Mouse (Mus musculus) left cerebral cortex, adult 2 months (tissue): Measurements from ENCODE around the gene Sptbn4. TPM values are rescaled to one million over a fixed set of nuclear protein-coding genes. Genes with fewer than 3 reads are reported as not detected.

Source experiments
- DNase-seq, 2 experiments: peaks; one replicate each; pipeline ENCODE4 v3.0.0; 2021 to 2022; ENCODE audit warnings: low spot score in 2 of 2, mixed read lengths in 1 of 2; ENCODE audit errors: extremely low spot score in 1 of 2
- H3K27ac ChIP-seq: fragments of 200-600 bp; 2 replicates; pipeline ENCODE4 v1.8.1; 2022
- H3K4me3 ChIP-seq: fragments of 200-600 bp; 2 replicates; pipeline ENCODE4 v1.8.1; 2022
- CTCF ChIP-seq: fragments of 200-600 bp; IDR thresholded peaks from 2 replicates; pipeline ENCODE4 v1.8.1; 2022; ENCODE audit warnings: antibody characterized with exemption, mild to moderate bottlenecking, moderate library complexity
- intact Hi-C: fragments of 180-260 bp; cut with DNase I; formaldehyde crosslinking; loops from one replicate; pipeline ENCODE4 v1.15.1; 2025
- total RNA-seq, 2 experiments: library from RNA; stranded (reverse); gene quantifications; 2 replicates each; pipeline ENCODE4 v1.2.3; 2021

Sptbn4 gene
- total RNA-seq, 2 experiments from 2014 or later, result 153 to 162 TPM

DNA sequence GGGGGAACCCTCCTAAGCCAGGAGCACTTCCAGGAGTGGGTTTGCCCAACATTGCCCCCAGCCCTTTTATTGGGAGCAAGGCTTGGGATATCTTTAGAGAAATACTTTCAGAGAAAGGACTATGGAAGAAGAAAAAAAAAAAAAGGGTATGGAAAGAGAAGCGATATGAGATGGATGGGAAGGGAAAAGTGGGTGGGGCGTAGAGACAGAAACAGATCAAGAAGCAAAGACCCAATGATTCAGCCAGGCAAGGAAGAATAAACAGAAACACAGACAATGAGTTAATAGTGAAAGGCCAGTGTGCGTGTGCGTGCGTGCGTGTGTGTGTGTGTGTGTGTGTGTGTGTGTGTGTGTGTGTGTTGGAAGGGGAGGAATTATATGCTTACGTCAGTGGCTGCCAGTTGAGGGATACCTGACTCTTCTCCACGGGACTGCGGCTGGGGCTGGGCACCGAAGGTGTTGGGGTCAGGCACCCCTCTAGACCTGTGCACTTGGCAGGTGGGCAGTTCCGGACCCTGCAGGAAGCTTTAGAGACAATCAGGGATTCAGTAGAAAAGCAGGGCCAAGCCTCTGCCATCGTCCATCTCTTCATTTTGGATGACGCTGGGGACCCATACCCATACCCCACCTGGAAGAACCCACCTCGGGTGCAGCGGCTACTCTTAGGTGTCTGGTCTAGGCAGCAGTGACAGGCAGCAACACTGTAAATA lies 112.3 kb downstream of the Sptbn4 start:
- intact Hi-C loops, result loop anchor here (5.0 to 10.0 kb wide), 2 partner anchors 192 to 350 kb away; partner anchors contain the start of gene Zfp607b
- no peak for TF ChIP-seq CTCF

GRCm38 (mm10) chr7:27334405-27334911 lies 113.0 kb downstream of the Sptbn4 start:
- no peak for DNase-seq
- H3K27ac ChIP-seq, result no peak overlapping the region; the same call in 1 of the 2 replicates
- intact Hi-C loops, result loop anchor here (10.0 kb wide), 1 partner anchor 350 kb away; the partner anchor contains the start of gene Zfp607b
- TF ChIP-seq CTCF, result peak; percentile 16
- no peak overlapping the region for H3K4me3 ChIP-seq

More for the DNA sequence above, 112.3 kb downstream of the Sptbn4 start:
- Histone ChIP-seq H3K27ac (no peak overlapping the region), H3K4me3 (no peak overlapping the region)
- DNase-seq, result no peak

DNA sequence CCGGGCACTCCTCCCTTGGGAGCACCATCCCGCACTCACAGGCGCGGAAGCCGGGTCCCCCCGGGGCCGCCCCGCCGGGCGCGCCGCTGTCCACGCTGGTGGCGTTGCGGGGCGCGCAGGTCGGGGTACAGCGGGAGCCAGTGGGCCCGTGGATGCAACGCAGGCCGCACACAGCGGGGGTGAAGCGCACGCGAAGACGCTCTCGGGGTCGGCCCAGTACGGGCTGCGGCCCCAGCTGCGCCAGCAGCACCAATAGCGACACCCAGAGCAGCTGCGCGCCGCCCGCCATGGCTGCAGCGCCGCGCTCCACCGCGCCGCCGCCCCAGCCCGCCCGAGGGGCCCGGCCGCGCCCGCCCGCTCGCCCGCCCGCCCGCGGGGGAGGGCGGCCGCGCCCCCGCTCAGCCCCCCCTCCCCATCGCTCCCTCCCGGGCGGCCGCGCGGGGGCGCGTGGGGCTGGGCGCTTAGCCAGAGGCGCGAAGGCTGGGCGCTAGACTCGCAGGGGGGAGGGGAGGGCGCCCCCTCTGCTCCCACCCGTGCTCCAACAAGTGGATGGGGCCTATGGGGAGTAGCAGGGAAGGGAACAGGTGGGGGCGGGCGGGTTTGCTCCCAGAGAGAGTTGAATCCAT lies 114.1 kb downstream of the Sptbn4 start:
- intact Hi-C loops, result loop anchor here (10.0 kb wide), 1 partner anchor 351 kb away; the partner anchor contains the start of gene Zfp607b
- DNase-seq, result no peak
- Histone ChIP-seq H3K4me3 (peak overlapping the region; percentile 51), H3K27ac (peak overlapping the region; percentile 37)
- TF ChIP-seq CTCF, result no peak

DNA sequence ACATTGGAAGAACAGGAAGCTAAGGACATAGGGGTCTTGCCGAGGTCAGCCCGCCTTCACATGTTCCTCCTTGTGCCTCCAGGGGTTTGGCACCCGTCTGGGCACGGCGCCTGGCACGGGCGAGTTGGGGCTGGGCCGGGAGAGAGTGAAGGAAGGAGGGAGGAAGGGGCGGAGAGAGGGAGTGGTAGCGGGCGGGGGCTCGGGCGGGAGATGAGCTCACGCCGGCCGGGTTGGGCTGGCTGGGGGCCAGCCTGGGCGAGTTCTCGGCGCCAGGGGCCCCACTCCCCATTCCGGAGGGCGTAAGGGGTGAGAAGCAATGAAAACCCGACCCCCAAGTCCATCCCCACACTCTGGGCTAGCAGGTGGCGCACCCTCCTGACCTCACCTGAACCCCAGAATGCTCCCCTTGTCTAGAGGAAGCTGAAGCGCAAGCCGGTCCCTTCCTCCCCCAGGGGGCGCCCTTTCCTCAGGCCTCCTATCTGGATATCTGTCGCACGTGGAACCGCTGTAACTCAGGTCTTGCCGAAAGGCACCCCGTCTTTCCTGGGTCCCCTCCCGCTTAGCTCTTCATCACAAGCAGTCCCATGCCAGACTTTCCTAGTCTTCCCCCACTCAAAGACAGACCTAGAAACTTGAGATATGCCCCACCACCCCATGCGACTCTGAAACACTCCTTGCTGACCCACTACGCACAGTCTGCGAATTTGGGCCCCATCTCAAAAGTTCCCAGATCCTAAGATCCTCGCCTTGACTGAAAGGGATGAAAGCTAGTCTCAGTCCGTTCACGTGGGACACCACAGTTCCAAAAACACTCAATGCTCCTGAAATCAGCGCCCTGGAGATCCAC lies 114.9 kb downstream of the Sptbn4 start:
- peak overlapping the region; percentile 51 for H3K4me3 ChIP-seq
- DNase-seq, result peak; percentile 80
- H3K27ac ChIP-seq, result peak overlapping the region; percentile 64
- peak; percentile 78 for TF ChIP-seq CTCF
- intact Hi-C loops, result loop anchor here (10.0 kb wide), 1 partner anchor 352 kb away; the partner anchor contains the start of gene Zfp607b

- DNase-seq, result no peak
- H3K27ac ChIP-seq, result peak overlapping the region; percentile 64
- H3K4me3 ChIP-seq, result peak overlapping the region; percentile 51
- no peak for TF ChIP-seq CTCF
- intact Hi-C loops, result loop anchor here (10.0 kb wide), 1 partner anchor 353 kb away; the partner anchor contains the start of gene Zfp607b
Observed at GRCm38 (mm10) chr7:27331854-27332253, 115.6 kb downstream of the Sptbn4 start.

- no peak for DNase-seq
- no peak for TF ChIP-seq CTCF
- H3K4me3 ChIP-seq, result peak overlapping the region; percentile 39; the same call in 1 of the 2 replicates
- H3K27ac ChIP-seq, result peak overlapping the region; percentile 64
- intact Hi-C loops, result loop anchor here (10.0 kb wide), 1 partner anchor 353 kb away; the partner anchor contains the start of gene Zfp607b
Observed at GRCm38 (mm10) chr7:27331541-27331851, 116.0 kb downstream of the Sptbn4 start.

GRCm38 (mm10) chr7:27330709-27331540 lies 116.6 kb downstream of the Sptbn4 start:
- Histone ChIP-seq H3K27ac (peak overlapping the region; percentile 64), H3K4me3 (peak overlapping the region; percentile 39)
- peak; percentile 64 to 70 for DNase-seq
- intact Hi-C loops, result loop anchor here (10.0 kb wide), 1 partner anchor 354 kb away; the partner anchor contains the start of gene Zfp607b
- TF ChIP-seq CTCF, result no peak

DNA sequence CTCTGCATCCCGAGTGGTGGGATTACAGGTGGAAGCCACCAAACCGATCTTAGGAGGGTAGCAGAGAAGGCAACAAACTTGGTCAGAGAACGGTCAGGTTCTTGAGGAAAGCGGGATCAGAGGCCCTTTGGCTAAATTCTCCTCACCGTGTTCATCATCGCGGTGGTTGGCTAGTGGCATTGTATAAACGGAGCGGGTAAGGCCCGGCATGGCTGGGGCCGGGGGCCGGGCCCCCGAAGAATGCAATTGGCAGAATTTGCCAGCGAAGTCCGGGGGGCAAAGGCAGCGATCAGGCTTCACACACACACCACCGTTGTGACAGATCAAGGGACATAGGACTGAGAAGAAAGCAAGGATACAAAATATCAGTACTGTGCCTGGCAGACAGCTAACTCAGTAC lies 117.5 kb downstream of the Sptbn4 start:
- TF ChIP-seq CTCF, result no peak
- intact Hi-C loops, result loop anchor here (2.0 to 10.0 kb wide), 2 partner anchors 27 to 355 kb away; partner anchors contain the start of gene Zfp607b
- Histone ChIP-seq H3K27ac (no peak overlapping the region), H3K4me3 (peak overlapping the region; percentile 39)
- no peak for DNase-seq

- peak; percentile 74 to 78 for DNase-seq
- peak overlapping the region; percentile 28 for H3K4me3 ChIP-seq
- peak; percentile 68 for TF ChIP-seq CTCF
- H3K27ac ChIP-seq, result no peak overlapping the region
- intact Hi-C loops, result loop anchor here (2.0 kb wide), 1 partner anchor 27 kb away; no protein-coding TSS in a partner anchor
Observed at GRCm38 (mm10) chr7:27329326-27329947, 118.0 kb downstream of the Sptbn4 start.

DNA sequence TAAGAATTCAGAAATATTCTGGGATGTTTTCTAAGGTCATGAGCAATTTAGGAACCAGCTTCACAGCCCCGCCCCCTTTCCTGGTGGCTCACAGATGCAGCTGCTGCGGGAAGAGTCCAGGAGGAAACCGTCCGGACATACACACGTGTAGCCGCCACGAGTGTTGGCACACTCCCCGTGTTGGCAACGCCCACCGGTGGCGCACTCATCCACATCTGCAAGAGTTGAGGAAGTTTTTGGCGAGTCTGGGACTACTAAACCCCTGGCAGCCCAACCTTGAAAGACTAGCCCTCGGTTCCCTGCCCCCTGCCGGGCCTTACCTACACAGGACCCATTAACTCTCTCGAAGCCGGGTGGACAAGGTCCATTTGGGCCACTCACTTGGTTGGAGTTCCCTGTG lies 118.8 kb downstream of the Sptbn4 start:
- DNase-seq, result no peak
- intact Hi-C loops, result loop anchor here (2.0 kb wide), 1 partner anchor 26 kb away; no protein-coding TSS in a partner anchor
- TF ChIP-seq CTCF, result no peak
- H3K27ac ChIP-seq, result no peak overlapping the region
- no peak overlapping the region for H3K4me3 ChIP-seq
